Mouse (Mus musculus): ENCODE measurements at regions not wholly inside any gene's neighbourhood (a gene's known extent, or its start where the extent isn't known, plus 50 kb on each side); places are given as distances from the start of the nearest gene placed in this dataset.
A peak's percentile ranks its signal among the peaks of the same experiment; 100 is the strongest.

- DNase-seq (ENCODE audit: low read depth, low spot score), result no peak
Measured at GRCm38 (mm10) chr8:34756916-34757315, 645.4 kb upstream of the Gm10131 start.

- no peak for DNase-seq (ENCODE audit: low read depth, low spot score)
Measured at GRCm38 (mm10) chr8:34756171-34756570, 644.6 kb upstream of the Gm10131 start.

GRCm38 (mm10) chr8:34755480-34755879, 643.9 kb upstream of the Gm10131 start:
- DNase-seq (ENCODE audit: low read depth, low spot score), result no peak

- DNase-seq (ENCODE audit: low read depth, low spot score), result no peak
Measured at GRCm38 (mm10) chr8:34753046-34753445, 641.5 kb upstream of the Gm10131 start.

- no peak for DNase-seq (ENCODE audit: low read depth, low spot score)
Measured at GRCm38 (mm10) chr8:34748521-34748920, 637.0 kb upstream of the Gm10131 start.

GRCm38 (mm10) chr8:34745706-34746105, 634.2 kb upstream of the Gm10131 start:
- DNase-seq (ENCODE audit: low read depth, low spot score), result no peak

- DNase-seq (ENCODE audit: low read depth, low spot score), result no peak
Measured at GRCm38 (mm10) chr8:34744682-34745081, 633.1 kb upstream of the Gm10131 start.

GRCm38 (mm10) chr8:34744179-34744578, 632.6 kb upstream of the Gm10131 start:
- DNase-seq (ENCODE audit: low read depth, low spot score), result no peak

GRCm38 (mm10) chr8:34743137-34743536, 631.6 kb upstream of the Gm10131 start:
- no peak for DNase-seq (ENCODE audit: low read depth, low spot score)

- DNase-seq (ENCODE audit: low read depth, low spot score), result no peak
Measured at GRCm38 (mm10) chr8:34740836-34741235, 629.3 kb upstream of the Gm10131 start.

- no peak for DNase-seq (ENCODE audit: low read depth, low spot score)
Measured at GRCm38 (mm10) chr8:34739836-34740804, 628.6 kb upstream of the Gm10131 start.

GRCm38 (mm10) chr8:34736214-34736613, 624.7 kb upstream of the Gm10131 start:
- DNase-seq (ENCODE audit: low read depth, low spot score), result no peak

GRCm38 (mm10) chr8:34735006-34735405, 623.5 kb upstream of the Gm10131 start:
- DNase-seq (ENCODE audit: low read depth, low spot score), result no peak

GRCm38 (mm10) chr8:34732808-34733207, 621.3 kb upstream of the Gm10131 start:
- no peak for DNase-seq (ENCODE audit: low read depth, low spot score)

- no peak for DNase-seq (ENCODE audit: low read depth, low spot score)
Measured at GRCm38 (mm10) chr8:34732362-34732761, 620.8 kb upstream of the Gm10131 start.

- peak; percentile 47 for DNase-seq (ENCODE audit: low read depth, low spot score)
Measured at GRCm38 (mm10) chr8:34731096-34731999, 619.8 kb upstream of the Gm10131 start.

- no peak for DNase-seq (ENCODE audit: low read depth, low spot score)
Measured at GRCm38 (mm10) chr8:34729585-34729984, 618.0 kb upstream of the Gm10131 start.

- no peak for DNase-seq (ENCODE audit: low read depth, low spot score)
Measured at GRCm38 (mm10) chr8:34727699-34728098, 616.2 kb upstream of the Gm10131 start.

- no peak for DNase-seq (ENCODE audit: low read depth, low spot score)
Measured at GRCm38 (mm10) chr8:34726145-34726767, 614.7 kb upstream of the Gm10131 start.

GRCm38 (mm10) chr8:34725546-34725945, 614.0 kb upstream of the Gm10131 start:
- no peak for DNase-seq (ENCODE audit: low read depth, low spot score)

GRCm38 (mm10) chr8:34709911-34710733, 598.6 kb upstream of the Gm10131 start:
- no peak for DNase-seq (ENCODE audit: low read depth, low spot score)
